Mouse (Mus musculus): ENCODE results near the gene Tmem39b.
"Not testable (repeated sequence)": the region's sequence is repeated elsewhere in the genome, so short reads cannot be mapped to it uniquely, and the experiment has no call there.

Tmem39b gene

GRCm38 (mm10) chr4:129696158-129696985, at the start of gene Tmem39b:
Tmem39b (minus strand) TSS chr4:129696838.
- DNase-seq, result peak; percentile 89

GRCm38 (mm10) chr4:129746106-129746505, 49.5 kb upstream of the Tmem39b start:
- no peak for DNase-seq

GRCm38 (mm10) chr4:129743494-129743893, 46.9 kb upstream of the Tmem39b start:
- DNase-seq, result no peak

GRCm38 (mm10) chr4:129743010-129743390, 46.4 kb upstream of the Tmem39b start:
- no peak for DNase-seq

- peak; percentile 97 for DNase-seq
These were observed 45.8 kb upstream of the Tmem39b start, which contains the start of gene Khdrbs1 for GRCm38 (mm10) chr4:129742232-129743009. Khdrbs1 (minus strand) TSS chr4:129742303.

GRCm38 (mm10) chr4:129741974-129742231, 45.3 kb upstream of the Tmem39b start:
- no peak for DNase-seq

- DNase-seq, result peak; percentile 54
These were observed 44.8 kb upstream of the Tmem39b start for GRCm38 (mm10) chr4:129741251-129741973.

- no peak for DNase-seq
These were observed 42.5 kb upstream of the Tmem39b start for GRCm38 (mm10) chr4:129739111-129739645.

GRCm38 (mm10) chr4:129736173-129736572, 39.5 kb upstream of the Tmem39b start:
- no peak for DNase-seq

- DNase-seq, result not testable (repeated sequence)
These were observed 38.8 kb upstream of the Tmem39b start for GRCm38 (mm10) chr4:129735485-129735884.

- no peak for DNase-seq
These were observed 34.8 kb upstream of the Tmem39b start for GRCm38 (mm10) chr4:129731423-129731822.

- no peak for DNase-seq
These were observed 19.7 kb upstream of the Tmem39b start for GRCm38 (mm10) chr4:129716310-129716709.

- no peak for DNase-seq
These were observed 13.0 kb upstream of the Tmem39b start for GRCm38 (mm10) chr4:129709486-129710129.

GRCm38 (mm10) chr4:129706750-129707149, 10.1 kb upstream of the Tmem39b start:
- no peak for DNase-seq

GRCm38 (mm10) chr4:129702454-129702853, 5.8 kb upstream of the Tmem39b start:
- no peak for DNase-seq

GRCm38 (mm10) chr4:129701503-129702377, 5.1 kb upstream of the Tmem39b start:
- peak; percentile 91 for DNase-seq

GRCm38 (mm10) chr4:129700661-129701060, 4.0 kb upstream of the Tmem39b start:
- not testable (repeated sequence) for DNase-seq

- no peak for DNase-seq
These were observed 3.6 kb upstream of the Tmem39b start for GRCm38 (mm10) chr4:129700216-129700615.

GRCm38 (mm10) chr4:129697191-129697590, 553 bp upstream of the Tmem39b start:
- no peak for DNase-seq

- DNase-seq, result no peak
These were observed 852 bp downstream of the Tmem39b start for GRCm38 (mm10) chr4:129695815-129696157.

- DNase-seq, result no peak
These were observed 12.1 kb downstream of the Tmem39b start for GRCm38 (mm10) chr4:129684531-129684930.

Data from thymus, postnatal 25 days (tissue).